Mouse (Mus musculus) testis, postnatal 14 days (tissue): ENCODE measurements around the gene Gm20814.
"Not testable (repeated sequence)": the region's sequence is repeated elsewhere in the genome, so short reads cannot be mapped to it uniquely, and the experiment has no call there.

Experiments
- DNase-seq: peaks from one replicate; pipeline ENCODE4 v3.0.0; 2021; ENCODE audit warnings: low spot score

Gm20814 gene

GRCm38 (mm10) chrY:75195556-75195955 lies at the start of gene Gm20814:
Gm20814 (plus strand) TSS chrY:75195856.
- DNase-seq = not testable (repeated sequence)
